Mouse (Mus musculus) megakaryocyte progenitor cell, adult 5-6 weeks (primary cell): ENCODE data around the gene Shisa3. TPM values are rescaled to one million over a fixed set of nuclear protein-coding genes. Genes with fewer than 3 reads are reported as not detected.

Source experiments
- total RNA-seq, 2 experiments: library from RNA; stranded (forward) in 1 of 2; stranded (reverse) in 1 of 2; fragments of 157-497, 149-512 nt in 1 of 2; fragments of 200-1000 nt in 1 of 2; gene quantifications; 2 replicates each; pipeline versions ENCODE4 v1.2.3 to v1.2.4; 2015 to 2017

Shisa3 gene
- total RNA-seq, 2 experiments from 2014 or later: not detected

Other genes with a start within 250 kb of the Shisa3 start
- 1.1 and 1.5 TPM in 2 replicates for gene Bend4, start 179.6 kb upstream of the Shisa3 start, total RNA-seq (2015)
- gene Bend4, start 179.6 kb upstream of the Shisa3 start, total RNA-seq (2017): 1.4 and 1.6 TPM in 2 replicates
- 47.8 and 66.9 TPM in 2 replicates for gene Atp8a1, start 239.6 kb downstream of the Shisa3 start, total RNA-seq (2015)
- 32.0 and 37.8 TPM in 2 replicates for gene Atp8a1, start 239.6 kb downstream of the Shisa3 start, total RNA-seq (2017)